Mouse (Mus musculus) thymus, postnatal 36 days (tissue): ENCODE data around the gene Notch1.

Experiments
- DNase-seq, 2 experiments: peaks; one replicate each; pipeline ENCODE4 v3.0.0; 2022; ENCODE audit warnings: mixed read lengths in 2 of 2

Gene Notch1

DNA sequence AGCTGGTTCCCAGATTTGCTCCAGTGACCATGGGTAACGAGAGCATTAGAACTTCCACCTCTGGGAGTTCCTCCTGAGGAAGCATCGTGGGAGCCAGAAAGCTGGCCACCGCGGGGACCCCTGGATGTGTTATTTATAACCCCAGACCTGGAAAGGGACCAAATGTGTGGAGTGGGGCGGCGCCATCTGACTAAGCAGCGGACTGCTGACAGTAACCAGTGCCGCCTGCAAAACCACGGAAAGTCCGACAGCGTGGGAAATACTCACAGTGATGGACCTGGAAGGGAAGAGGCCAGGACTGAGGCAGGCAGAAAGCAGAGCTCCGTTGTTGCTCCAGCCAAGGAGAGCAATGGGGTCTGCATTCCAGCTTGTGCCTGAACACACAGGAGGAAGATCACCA, at the start of gene Notch1:
Notch1 (minus strand) TSS at position 389 of the 400 bp plus-strand sequence.
- no peak for DNase-seq

DNA sequence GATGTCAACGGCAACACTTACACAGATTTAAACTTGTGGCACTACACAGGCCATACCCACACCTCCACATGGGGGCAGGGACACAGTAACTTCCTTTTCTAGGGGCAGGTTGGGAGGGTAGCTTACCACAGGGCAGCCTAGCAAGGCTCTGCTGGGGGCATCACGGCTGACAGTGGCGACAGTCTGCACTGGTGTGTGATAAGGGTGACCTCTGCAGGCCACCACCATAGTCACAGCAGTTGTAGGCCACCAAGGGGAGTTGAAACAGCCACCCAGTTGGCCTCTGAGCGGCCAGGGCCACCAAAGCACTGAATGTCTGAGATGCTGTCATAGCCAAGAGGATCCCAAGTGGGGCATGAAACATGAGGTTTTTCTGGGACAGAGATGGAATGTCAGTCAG, 49.8 kb upstream of the Notch1 start:
- DNase-seq, result peak; percentile 75 to 81

DNA sequence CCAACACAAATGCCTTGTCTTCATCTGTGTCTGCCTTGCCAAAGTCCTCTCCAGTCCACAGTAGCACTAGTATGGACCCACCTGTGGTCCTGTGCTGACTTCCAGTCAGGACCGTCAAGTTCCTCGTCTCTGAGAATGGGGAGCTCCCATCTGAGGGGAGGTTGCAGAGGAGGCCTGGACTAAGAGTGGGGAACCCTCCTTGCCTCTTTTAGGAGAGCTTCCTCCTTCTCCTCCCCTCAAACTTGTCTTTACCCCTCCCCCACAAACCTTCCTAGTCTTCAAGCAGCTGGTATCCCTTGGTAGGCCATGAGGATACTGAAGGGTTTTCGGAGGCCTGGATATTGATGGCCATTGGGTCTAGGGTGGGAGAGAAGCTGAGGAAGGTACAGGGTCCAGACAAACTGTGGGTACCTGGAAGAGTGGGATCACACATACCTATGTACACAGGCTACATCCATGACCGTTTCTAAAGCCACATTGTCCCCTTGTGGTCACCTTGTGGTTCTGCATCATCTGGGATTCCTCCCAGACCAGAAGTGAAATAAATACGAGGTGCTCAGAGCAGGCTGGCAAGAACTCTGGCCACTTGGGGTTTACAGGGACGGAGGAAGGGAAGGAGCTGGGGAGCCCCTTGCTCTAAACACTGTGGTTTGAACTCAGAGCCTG, 45.0 kb upstream of the Notch1 start:
- DNase-seq, result no peak

DNA sequence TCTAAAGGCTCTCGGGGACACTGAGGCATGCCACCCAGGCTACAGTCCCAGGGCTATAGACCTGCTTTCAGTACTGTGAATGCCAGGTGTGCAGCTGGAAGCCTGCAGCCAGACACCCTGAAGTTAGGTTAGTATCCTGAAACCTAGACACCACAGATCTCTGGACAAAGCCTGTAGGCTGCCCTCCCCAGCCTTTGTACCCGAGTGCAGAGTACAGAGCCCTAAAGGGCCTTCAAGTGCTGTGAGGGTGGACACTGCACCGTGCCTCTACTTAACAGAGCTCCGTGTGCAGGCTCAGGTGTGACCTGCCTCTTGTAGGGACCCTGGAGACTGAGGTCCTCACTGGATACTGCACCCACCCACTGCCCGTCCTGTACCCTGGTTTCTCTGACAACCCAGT, 44.0 kb upstream of the Notch1 start:
- DNase-seq, result no peak

DNA sequence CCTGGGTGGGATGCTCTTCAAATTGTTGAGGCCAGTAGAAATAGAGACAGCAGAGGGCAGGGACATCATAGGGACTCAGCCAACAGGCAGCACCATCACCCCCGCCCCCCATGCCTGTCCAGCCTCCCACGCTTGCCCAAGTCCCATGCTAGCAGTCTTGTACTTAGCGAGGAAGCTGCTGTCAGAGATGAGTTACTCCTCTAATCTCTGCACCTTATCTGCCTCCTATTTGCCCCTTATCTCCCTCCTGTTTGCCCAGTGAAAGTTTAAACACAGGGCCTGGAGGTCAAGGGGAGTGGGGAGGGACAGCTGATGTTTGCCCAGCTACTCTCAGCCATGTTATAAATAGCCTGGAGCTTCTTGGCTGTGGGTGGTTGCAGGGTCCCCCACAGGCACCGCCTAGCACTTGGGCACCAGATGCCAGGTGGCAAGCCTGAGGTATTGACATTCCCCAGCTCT, 40.1 kb upstream of the Notch1 start:
- DNase-seq, result no peak

DNA sequence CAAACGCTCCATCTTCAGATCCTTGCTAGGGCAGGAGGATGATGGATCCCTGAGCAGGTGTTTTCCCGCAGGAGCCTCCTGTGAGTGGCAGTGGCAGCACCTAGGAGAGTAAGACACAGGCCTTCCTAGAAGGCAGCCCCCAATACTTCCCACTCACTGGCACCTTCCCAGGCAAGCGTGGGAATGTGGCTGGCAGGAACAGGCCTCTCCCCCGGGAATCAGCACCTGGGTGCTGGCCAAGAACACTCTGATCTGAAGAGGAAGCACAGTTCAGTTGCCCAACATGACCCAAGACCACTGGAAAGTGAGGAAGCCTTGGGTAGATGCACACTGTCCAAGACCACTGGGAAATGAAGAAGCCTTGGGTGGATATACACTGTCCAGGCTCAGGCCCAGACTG, 38.6 kb upstream of the Notch1 start:
- no peak for DNase-seq

DNA sequence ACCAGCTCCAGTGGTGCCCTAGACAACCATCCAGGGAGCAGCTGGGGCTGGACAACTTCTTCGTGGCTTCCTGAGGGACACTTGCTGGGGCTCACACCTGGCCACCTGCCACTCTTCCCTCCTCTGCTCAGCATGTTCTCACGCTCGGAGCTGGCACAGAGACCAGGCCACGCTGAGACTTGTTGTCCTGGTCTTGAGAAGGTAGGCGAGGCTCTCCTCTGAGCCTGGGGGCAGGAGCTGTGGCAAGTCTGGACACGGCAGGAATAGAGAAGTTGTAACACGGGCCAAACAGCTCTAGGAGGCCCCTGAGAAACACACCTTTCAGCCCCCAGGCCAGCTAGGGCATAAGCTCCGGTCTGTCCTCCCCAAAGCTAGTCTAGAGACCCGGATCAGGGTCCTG, 37.4 kb upstream of the Notch1 start:
- DNase-seq, result no peak

DNA sequence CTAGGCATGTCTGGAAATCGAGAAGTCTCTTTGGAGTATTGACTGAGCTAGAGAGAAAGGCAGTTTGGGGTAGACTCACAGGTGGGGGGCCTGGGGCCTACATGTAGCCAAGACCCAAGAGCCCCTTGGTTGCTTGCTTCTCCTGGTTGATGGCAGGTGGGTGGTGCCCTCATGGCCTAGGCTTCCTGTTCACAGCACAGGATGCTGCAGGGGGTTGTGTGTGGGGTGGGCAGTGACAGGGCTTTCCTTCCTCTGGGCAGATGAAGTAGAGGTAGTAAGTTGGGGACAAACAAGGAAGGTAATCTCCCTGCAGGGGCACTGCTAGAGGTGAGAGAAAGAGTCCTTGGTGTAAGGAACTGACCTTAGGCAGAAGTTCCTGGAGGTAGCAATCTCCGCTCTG, 35.6 kb upstream of the Notch1 start:
- peak; percentile 73 to 85 for DNase-seq

DNA sequence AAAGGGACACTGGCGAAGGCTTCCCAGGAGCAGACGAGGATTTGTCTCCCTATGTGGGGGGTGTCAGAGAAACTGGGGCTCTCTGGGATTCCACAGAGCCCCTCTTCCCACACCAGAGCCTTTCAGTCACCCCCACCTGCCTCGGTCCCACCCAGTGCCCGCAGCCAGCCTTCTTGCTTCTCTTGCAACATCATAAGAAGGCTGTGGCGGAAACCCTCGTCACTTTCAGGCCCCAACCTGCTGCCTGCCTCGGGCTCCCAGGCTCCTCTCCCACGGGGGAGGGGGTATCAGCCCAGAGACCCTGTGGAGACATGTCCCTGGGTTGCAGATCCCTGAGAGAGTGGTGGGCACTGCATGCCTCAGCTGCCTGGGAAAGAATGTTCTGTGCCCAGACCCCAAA, 35.0 kb upstream of the Notch1 start:
- peak; percentile 71 to 83 for DNase-seq

DNA sequence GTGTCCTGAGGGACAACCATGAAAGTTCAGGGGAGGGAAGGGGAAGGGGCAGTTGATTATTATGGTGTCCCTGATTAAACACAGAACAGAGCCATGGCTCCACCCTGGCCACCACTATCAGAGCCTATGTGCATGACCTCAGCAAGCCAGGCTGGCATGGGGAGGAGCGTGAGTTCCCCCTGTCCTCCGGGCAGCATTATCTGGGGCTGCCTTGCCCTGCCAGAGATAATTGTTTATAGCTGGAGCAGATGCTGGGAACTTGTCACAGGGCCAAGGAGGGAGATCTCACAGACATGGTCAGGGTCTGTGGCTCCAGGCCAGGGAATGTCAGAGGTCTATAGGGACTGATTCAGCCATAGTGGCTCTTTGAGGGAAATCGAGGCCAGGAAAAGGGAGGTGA, 34.3 kb upstream of the Notch1 start:
- no peak for DNase-seq

DNA sequence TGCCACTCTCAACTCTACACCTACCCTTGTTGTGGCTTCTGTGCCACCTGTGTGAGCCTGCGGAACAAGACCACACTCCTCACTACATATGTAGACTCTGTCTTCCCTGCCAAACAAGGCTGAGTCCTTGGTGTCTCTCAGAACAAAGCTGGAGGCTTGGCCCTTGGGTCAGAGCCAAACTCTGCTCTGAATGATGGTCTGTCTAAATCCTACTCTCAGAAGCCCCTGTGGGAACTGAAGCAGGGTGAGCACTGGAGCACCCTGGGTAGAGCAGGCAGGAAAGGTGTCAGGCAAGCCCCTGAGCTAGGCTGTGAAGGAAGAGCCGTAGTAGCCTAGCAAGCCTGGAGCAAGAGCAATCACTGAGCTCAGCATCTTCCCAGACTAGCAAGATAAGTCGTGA, 33.7 kb upstream of the Notch1 start:
- peak; percentile 56 for DNase-seq

DNA sequence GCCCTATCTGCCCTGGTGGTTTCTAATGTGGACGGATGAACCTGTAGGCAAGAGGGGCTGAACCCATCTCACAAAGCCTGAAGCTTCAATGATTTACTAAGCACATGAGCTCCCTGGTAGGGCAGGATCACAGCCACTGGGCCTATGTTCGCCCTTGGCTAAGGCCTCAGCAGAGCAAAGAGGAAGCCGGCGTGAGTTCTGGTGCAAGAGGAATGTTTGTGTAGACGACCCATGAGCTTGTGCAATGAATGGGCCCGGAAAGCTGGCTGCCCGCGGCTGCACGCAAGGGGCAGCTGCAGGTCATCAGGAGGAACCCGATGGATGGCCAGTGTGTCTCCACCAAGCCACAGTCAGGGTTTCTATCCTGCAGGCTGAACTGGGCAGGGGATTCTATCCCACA, 33.3 kb upstream of the Notch1 start:
- no peak for DNase-seq

DNA sequence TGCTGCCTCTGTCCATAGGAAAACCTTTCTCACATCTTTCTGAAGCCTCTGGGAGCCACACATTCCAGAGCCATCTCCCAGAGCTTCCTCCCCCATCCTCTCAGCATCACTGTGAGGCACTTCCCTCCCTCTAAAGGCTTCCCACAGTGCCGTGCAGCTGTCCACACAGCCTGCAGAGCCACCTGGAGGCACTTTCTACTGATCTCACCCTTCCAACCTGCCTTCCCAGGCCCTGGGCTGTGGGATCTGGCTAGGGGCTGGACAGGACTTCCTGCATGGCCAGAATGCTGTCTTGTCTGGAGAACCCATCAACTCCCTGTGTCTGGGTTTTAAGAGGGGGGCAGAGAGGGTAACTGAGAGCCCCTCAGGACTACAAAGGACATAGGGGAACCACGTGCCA, 31.0 kb upstream of the Notch1 start:
- DNase-seq, result peak; percentile 15 to 40

DNA sequence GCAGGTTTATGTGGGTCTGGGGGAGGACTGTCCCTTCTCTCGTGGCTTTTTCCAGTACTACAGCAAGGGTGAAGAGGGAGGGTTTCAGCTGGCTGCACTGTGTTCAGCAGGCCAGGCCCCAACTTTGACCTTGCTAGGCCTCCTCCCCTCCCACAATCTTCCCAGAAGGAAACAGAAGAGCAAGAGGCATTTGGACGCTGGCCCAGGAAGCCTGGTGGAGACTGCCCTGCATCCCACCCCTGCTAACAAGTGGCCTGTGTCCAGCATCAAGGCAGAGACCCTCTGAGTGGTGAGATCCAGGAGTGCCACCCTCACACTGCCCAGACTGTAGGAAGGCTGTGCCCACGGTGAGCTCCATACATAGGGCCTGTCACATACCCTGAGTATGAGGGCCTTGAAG, 27.8 kb upstream of the Notch1 start:
- no peak for DNase-seq

DNA sequence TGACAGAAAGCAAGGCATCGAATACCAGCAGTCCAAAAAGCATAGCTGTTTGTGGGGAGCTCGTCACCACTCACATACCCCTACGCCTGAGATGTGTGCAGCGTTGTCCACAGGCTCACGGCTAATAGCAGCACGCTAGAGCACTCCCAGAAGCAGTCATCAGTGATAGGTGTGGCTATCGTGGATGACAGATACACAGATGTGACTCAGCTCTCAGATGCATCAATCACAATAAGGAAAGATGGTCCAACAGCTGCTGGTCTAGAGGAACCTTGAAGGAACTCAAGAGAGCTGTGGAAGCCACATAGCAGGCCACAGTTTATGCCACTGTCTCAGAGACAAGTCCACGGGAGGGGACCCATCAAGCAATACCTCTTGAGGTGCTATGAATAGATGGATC, 27.3 kb upstream of the Notch1 start:
- DNase-seq, result no peak

DNA sequence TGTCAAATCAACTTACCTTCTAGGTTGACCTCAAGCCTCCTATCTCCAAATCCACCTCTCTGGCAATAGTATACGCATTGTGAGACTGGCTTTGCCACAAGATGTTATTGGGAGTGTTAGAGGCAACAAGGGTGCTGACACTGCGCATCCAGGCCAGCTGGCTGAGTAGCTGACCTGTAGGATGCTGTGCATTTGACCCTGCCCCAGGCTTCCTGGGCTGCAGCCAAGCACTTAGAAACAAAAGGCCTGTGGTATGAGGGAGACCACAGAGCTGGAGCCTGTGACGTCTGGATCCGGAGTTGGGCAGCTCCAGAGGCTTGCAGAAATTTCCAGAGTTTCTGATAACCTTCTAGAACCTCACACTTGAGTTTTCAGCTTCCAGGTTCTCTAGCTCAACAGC, 26.7 kb upstream of the Notch1 start:
- no peak for DNase-seq

DNA sequence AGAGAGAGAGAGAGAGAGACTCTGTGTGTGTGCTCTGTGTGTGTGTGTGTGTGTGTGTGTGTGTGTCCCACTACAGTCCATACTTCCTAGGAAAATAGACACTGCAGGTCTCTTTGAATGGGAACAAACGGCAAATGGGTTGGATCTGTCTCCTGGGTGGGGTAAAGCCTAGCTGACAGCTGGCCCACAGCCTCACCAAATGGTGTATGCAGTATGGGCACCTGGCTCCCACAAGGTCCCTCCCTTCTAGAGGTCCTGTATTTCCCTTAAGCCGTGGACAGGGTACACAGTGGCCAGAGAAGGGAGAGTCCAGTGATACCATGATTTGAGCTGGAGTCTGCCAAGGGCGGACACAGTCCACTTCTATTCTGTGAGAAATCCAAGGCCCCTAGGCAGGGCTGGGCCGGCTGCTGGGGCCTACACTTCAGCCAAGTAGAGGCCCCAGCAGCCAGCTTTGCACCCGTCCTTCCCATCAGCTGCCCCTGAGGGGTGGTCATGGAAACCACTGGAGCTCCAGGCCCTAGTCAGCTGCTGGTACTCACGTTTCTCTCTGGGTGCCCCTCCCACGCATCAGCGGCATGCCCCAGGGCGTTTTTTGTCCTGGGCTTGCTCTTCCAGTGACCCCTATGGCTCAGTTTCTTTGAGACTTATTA, 24.9 kb upstream of the Notch1 start:
- DNase-seq, result no peak

DNA sequence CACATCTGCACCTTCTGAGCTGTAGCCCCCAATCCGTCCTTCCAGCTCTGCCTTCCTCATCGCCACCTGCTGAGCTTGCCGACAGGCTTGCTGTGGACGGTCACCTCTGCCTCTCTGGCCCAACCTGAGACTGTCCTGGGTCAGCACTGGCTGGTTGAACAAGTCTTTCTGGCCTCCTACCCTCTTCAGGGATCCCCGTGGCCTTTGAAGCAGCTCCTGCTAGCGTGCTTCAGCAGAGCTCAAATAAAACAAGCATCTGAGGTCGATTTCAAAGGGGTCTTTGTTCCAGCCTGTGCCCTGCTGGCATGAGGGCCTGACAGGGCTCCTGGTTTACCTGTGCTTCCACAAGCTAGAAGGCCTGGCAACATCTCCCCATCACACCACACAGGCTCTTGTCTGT, 24.3 kb upstream of the Notch1 start:
- DNase-seq, result no peak

DNA sequence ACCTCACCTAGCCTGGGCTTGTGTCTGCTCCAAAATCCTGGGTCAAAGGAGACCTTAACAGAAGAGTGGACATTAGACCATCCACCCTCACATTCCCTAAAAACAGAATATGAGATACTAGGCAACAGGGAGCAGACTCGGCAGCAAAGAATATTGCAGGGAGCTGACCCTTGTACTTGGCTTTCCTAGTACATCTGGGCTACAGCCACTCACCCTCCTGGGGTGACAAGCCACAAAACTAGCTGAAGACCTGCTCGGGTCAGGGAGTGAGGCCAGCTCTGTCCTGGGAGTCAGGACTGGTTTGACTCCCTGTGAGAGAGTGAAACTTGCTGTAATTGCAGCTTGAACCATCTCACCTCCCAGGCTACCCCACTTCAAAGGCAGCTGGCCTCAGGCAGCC, 23.1 kb upstream of the Notch1 start:
- no peak for DNase-seq

DNA sequence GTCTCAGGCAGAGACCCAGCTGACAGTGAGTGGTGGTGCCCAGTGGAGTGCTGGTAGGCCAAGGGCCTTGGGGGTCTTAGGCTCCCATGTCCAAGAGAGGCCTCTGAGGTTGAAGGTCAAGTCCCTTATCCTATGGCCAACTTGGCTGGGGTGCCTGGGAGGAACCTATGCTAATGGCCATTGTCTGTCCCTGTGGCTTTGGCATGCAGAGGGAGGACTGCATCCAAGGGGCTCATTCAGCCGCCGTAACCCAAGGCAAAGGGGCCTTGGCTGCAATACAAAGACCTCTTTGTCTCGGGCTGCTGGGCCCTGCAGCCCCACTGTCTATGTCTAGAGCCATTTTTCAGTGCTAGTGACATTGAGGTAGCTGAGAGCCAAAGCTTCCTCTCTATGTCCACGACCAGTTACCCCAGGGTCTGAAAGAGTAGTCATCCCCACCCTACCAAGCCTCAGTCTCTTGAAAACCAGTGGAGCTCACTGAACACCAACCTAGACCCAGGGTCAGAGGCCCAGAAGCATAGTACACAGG, 19.1 kb upstream of the Notch1 start:
- DNase-seq, result no peak

DNA sequence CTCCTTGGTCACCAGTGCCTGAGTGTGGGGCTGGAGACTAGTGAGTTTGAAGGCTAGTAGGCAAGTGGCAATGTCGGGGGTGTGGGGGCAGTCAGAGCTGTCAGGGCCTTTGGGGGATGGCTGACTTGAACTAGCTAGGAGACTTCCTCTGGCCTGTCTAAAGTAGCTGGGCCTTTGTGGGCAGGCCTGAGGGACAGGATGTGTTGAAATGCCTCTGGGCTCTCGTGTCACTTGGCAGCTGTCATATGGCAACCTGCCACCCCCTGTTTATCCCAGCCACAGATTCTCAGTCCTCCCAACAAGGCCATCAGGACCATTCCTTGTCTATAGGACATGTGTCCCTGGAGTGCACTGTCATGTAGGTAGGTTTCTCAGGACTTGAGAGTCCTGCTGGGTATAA, 18.2 kb upstream of the Notch1 start:
- DNase-seq, result no peak

DNA sequence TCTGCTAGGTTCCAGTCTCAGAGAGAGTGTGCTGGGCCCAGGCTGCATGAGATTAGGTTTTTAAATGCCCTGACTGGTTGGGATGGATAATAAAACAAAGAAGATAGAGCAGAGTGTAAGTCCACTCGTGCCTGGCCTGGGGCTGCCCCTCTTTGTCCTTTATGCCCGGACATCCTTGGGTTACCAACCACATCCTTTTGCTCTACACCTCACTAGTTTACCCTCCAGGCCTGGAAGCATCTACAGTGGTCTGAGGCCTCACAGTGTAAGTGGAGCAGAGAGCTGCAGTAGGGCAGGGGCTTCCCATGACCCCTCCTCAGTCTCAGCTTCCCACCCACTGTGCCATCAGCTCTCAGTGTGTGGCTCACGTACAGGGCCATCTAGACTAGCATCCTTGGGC, 17.7 kb upstream of the Notch1 start:
- DNase-seq, result no peak

DNA sequence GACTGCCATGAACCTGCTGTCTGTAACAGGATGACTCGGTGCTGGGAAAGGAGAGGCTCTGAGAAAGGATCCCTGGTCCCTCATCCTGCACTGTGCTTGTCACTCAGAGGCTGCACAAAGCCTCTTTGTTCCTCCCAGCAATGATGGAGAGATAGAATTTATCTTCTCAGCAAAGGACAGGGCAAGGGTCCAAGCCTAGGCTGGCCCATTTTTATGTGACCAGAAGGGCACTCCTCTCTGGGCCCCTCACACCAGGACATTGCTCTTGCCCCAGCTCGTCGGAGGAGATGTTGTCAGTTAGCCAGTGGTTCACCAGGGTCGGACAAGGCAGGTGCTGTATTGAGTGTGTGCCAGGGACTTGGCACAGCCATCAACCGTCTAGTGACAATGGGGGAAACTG, 16.8 kb upstream of the Notch1 start:
- no peak for DNase-seq

DNA sequence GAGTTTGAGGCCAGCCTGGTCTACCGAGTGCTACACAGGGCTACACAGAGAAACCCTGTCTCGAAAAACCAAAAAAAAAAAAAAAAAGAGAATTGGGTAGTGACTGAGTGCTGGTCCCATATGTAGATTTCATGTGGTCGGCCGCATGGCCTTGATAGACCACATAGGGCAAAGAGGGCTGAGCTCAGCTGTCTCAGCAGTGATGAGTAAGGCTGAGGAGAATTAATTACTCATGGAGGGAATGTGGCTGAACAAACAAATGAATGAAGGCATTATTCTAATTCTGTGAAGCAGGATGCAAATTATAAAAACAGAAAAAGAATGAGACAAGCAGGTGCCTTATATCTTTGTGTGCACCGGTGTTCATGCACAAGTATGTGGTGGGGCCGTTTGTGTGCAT, 15.4 kb upstream of the Notch1 start:
- no peak for DNase-seq

DNA sequence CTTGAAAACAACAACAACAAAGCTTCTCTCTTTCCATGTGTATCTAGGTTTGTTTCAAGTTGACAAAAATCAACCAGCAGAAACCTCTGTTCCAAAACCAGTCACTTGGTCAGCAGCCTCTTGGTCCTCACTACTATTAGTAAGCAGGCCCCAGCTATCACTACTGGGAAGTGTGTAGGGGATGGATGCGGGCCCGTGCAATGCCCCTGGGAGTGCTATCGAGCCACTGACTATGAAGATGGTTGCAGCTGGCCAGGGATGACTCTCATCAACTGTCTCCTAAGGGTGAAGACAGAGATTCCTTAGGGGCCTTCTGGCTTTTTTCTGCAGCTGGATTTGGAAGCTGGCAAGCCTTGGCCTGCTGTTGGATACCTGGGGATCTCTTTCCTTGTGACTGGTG, 13.4 kb upstream of the Notch1 start:
- no peak for DNase-seq
